Mouse (Mus musculus) kidney, adult 2 months (tissue): ENCODE measurements around the gene Taldo1.

ENCODE experiments used
- CTCF ChIP-seq: fragments of 200-500 bp; conservative IDR thresholded peaks from 2 replicates; pipeline ENCODE4 v1.5.1; 2011; ENCODE audit warnings: low read depth, mild to moderate bottlenecking, control low read depth, low read length, moderate library complexity, mixed read lengths; ENCODE audit not compliant: insufficient read depth, insufficient read length
- POLR2A ChIP-seq: fragments of 200-500 bp; IDR thresholded peaks from one replicate; pipeline ENCODE4 v1.6.1; 2011; ENCODE audit warnings: low read depth, low read length, control low read depth

- TF ChIP-seq CTCF, result no peak
- TF ChIP-seq POLR2A, result no peak
These were observed 3.4 kb upstream of the Taldo1 start for GRCm38 (mm10) chr7:141388487-141389109.
